Mouse (Mus musculus): ENCODE measurements around the gene Fgf2.

Fgf2 gene

GRCm38 (mm10) chr3:37360729-37361128, 12.6 kb downstream of the Fgf2 start:
- no peak for DNase-seq

DNA sequence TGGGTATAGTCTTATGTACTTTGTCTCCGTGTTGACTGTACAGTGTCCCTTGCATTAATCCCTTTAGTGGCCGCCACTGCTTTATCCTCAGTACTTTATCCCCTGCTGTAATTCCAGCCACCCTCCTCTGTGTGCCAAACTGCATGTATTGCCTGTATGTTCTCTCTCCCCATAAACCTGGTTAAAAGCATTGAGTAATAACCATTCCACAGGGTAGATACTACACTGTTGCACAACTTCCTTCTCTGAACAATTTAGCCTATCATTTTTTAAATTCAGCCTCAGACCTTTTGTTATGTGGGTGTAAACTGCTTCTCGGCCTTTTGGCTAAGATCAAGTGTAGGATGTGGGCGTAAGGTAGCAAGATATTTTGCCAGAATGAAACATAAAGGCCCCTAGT, 17.0 kb downstream of the Fgf2 start:
- no peak for DNase-seq

DNA sequence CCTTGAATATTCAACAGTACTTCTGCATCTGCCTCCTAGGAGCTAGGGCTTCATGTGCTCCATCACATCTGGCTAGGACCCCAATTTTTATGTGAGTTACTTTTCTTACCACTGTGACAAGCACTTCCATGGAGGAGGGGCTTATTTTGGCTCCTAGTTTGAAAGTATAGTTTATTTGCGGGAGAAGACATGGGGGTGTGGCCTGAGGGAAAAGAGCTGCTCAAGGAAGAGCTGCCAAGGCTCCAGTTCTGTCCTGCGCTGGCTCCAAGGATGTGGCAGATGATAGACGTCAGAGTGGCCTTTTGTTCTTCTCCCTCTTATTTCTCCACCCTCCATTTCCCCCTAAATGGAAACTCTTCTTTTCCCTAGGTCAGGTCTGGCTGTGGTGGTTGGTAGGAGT, 17.8 kb downstream of the Fgf2 start:
- DNase-seq, result no peak

GRCm38 (mm10) chr3:37366381-37367053, 18.4 kb downstream of the Fgf2 start:
- DNase-seq, result no peak

- DNase-seq, result no peak
These were observed 22.3 kb downstream of the Fgf2 start for GRCm38 (mm10) chr3:37370407-37370806.

DNA sequence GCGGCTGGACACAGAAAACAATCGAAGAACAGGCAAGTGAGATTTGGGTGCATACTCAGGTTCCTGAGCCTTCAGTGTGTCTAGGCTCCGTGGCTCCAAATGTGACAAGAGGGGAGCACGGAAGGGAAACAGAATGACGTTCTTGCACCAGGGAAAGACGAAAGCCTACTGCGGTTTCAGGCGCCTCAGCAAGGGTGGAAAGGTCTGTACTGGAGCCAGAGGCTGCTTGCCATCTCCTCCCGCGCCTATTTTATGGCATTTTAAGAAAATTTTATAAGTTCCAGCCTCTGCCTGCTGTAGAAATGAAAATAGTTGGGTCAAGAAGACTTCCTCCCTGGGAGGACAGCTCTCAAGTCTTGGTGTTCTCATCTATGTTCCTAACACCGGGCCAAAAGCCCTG, 25.6 kb downstream of the Fgf2 start:
- DNase-seq, result no peak

GRCm38 (mm10) chr3:37377926-37378325, 29.8 kb downstream of the Fgf2 start:
- no peak for DNase-seq

DNA sequence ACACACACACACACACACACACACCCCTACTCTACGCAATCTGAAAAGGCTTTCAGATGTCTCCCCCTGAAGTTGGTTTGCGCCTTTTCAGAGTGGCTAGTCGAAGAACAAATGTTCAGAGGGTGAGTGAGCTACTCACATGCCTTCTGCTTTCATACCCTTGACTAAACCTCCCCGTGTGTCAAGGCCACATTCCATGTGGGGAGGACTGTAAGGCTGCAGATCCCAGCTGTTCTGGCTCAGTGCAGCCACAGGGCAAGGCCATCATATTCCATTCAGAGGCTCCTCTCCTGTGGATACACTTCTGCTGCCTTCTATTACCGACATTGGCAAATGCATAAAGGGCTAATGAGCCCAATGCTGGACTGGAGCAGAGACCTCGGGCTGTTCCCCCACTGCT, 30.3 kb downstream of the Fgf2 start:
- no peak for DNase-seq

DNA sequence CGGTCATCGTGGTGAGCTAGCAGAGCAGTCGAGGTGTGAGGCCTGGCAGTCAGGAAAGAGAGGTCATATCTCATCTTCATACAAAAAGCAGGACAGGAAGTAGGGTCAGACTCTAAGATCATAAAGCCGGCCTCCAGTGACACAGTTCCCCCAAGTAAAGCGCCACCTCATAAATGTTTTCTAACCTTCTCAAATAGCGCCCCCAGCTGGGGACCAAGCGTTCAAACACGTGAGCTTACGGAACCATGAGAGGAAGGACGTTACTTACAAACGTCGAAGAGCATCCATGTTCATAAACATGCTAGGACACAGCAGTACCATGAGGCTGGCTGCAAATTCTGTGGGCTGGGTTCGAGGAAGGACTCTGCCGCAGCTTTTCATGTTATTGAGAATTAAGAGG, 31.1 kb downstream of the Fgf2 start:
- no peak for DNase-seq

GRCm38 (mm10) chr3:37379930-37380881, 32.1 kb downstream of the Fgf2 start:
- peak; percentile 10 to 12 for DNase-seq

GRCm38 (mm10) chr3:37381457-37381856, 33.3 kb downstream of the Fgf2 start:
- DNase-seq, result no peak

DNA sequence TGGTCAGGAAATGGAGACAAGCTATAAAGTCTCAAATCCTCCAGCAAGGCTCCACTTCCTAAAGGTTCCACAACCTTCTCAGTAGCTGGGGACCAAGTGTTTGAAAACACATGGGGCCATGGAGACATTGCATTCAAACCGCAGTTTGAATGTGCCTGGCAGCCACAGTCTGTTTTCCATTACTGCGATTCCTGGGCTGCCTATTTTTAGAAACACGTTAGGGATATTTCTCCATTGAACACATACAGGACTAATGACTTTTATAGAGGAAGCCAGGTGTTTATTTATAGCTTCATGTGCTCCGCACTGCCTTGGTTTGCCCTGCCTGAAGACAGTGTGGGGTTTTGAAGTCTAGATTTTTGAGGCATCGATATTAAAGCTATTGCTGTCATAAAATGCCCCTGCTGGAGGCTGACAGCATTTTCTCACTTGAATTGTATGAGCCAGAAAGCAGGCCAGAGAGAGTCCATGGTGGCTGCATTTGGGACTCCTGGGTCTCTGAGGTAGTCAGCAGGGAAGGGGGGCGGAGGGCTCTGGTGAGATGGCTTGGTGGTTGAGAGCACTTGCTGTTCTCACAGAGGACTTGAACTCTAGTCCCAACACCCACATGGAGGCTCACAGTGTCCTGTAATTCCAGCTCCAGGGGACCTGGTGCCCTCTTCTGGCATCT, 35.1 kb downstream of the Fgf2 start:
- DNase-seq, result no peak

GRCm38 (mm10) chr3:37387310-37387709, 39.2 kb downstream of the Fgf2 start:
- no peak for DNase-seq

DNA sequence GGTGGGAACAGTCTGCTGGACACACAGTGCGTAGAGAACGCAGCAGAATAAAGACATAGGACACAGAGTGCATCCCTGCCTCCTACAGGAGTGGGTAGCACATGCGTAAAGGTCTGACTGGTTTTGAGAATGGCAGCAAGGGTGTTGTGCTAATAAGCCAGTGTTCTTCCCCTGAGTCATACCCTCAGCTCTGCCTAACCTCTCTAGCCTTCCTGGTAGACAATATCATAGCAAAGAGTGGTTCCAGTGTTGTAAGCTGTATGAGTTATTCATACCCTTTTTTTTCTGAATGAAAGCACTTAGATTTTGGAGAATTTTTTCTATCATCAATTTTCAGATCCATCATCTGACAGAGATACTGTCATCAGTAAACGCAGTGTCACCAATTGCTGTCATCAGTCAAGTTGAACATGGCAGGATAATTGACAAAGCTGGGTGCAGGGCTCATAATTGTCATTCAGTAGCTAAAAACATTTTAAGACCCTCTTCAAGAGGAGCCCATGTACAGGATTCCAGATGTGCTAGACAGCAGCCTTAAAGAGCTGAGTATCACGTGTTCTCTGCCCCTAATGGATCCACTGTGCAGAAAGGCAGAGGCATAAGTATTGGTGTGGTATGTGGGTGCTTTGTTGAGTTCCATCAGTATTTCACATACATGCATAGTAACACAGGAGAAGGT, 48.9 kb downstream of the Fgf2 start:
- DNase-seq, result no peak

DNA sequence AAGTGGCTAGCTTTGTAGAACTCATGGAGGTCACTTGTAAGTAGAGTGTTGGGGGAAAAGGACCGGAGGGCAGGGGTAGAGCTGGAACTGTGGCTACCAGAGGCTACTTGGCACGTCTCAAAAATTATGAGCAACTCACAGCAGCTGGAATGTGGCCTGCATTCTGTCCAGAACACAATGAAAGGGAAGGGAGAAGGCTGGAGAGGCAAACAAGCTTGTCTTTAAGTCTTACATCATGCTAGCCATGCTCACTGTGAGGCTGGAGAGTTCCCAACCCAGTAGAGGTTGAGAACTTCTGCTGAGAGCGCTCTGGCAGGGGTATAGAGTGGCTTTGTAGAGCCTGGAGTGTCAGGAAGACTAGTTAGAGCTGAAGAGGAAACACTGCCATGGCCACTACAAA, 49.5 kb downstream of the Fgf2 start:
- DNase-seq, result no peak

- peak in 1 of 2 experiments; percentile 14 for DNase-seq
These were observed 50.7 kb downstream of the Fgf2 start for GRCm38 (mm10) chr3:37398661-37399395.

- no peak for DNase-seq
These were observed 53.8 kb downstream of the Fgf2 start for GRCm38 (mm10) chr3:37401729-37402610.

- DNase-seq, result no peak
These were observed 59.5 kb downstream of the Fgf2 start for GRCm38 (mm10) chr3:37407598-37407997.

DNA sequence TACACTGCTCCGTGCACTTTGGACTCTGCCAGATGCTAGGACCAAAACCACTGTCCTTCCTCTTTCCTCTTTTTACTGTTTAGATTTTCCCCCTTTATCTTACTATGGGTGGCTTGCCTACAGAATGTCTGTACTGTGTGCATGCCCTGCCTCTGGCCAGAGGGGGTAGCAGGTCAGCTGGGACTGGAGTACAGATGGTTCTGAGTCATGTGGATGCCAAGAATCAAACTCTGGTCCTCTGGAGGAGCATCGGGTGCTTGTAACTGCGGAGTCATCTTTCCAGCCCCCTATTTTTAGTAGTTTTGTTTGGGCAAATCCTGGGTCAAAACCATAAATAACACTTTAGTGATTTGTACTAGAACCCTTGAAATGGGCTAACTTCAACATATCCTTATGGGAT, 65.3 kb downstream of the Fgf2 start:
- DNase-seq, result no peak

GRCm38 (mm10) chr3:37414413-37414960, 66.3 kb downstream of the Fgf2 start:
- peak; percentile 74 to 76 for DNase-seq

- no peak for DNase-seq
These were observed 70.2 kb downstream of the Fgf2 start for GRCm38 (mm10) chr3:37418341-37418740.

Data from cerebellum, postnatal 36 days (tissue).